In the genomic region with DNA sequence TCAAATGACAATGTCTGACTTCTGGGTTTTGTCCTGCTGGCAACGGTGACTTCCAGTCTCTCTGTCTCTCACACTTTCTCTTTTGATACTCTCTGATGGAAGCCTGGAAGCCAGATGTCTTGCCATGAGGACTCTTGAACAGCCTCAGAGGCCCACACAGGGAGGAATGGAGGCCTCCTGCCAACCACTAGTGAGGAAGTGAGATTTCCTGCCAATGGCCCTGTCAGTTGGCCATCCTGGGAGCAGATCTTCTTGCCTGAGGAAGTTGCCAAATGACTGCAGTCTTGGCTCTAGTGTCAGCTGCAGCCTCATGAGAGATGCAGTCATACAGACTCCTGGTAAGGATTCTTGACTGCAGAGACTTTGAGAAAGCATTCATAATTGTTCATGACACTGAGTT, we compare ENCODE assay signal across 9 mouse cellular contexts.
DNase-seq lines count a peak whose midpoint lies in the region; ATAC-seq and TF ChIP-seq lines count a peak whose summit lies in the region.
"Had no signal": no experiment of that assay in that cellular context is flagged by ENCODE, and none has a peak within 500 bp of the region (broad histone marks: within the 10 kb centered on the region; RNA-seq: fewer than 3 reads in every experiment).

No protein-coding gene starts in this region.

- H3K4me1 ChIP-seq in embryonic facial prominence, embryonic 14.5 days (ENCODE audit: control insufficient read depth, insufficient read depth, low read length), result no peaks in the 10 kb centered on the region
- H3K4me1 ChIP-seq in embryonic facial prominence, embryonic 10.5 days, result no peaks in the 10 kb centered on the region
- no peaks in the 10 kb centered on the region for H3K4me1 ChIP-seq in midbrain, postnatal 0 days (ENCODE audit: insufficient read depth, low read length)
- H3K4me1 ChIP-seq in midbrain, embryonic 11.5 days (ENCODE audit: control insufficient read depth, insufficient read depth, low read length), result no peaks in the 10 kb centered on the region
- no peaks in the 10 kb centered on the region for H3K4me1 ChIP-seq in liver, embryonic 14.5 days (replicated peaks; ENCODE audit: control insufficient read depth in 2 of 2, insufficient read depth in 2 of 2, low read length in 1 of 2)
- H3K4me1 ChIP-seq: limb, embryonic 15.5 days had no signal

- no peak overlapping the region for H3K4me2 ChIP-seq in embryonic facial prominence, embryonic 14.5 days (ENCODE audit: low read depth, low read length)
- no peak overlapping the region for H3K4me2 ChIP-seq in midbrain, postnatal 0 days (ENCODE audit: low read depth, low read length, poor library complexity, severe bottlenecking)
- no peak overlapping the region for H3K4me2 ChIP-seq in midbrain, embryonic 11.5 days
- no peak overlapping the region for H3K4me2 ChIP-seq in liver, embryonic 14.5 days (ENCODE audit: low read depth)
- H3K4me2 ChIP-seq: limb, embryonic 15.5 days had no signal

- ATAC-seq in embryonic facial prominence, embryonic 14.5 days (ENCODE audit: low read depth), result no peak
- ATAC-seq in midbrain, postnatal 0 days (ENCODE audit: low FRiP score), result peak; percentile 44; the same call in 1 of the 2 replicates
- no peak for ATAC-seq in midbrain, embryonic 11.5 days (ENCODE audit: low FRiP score)
- ATAC-seq in liver, embryonic 14.5 days (ENCODE audit: insufficient read depth), result peak; percentile 43; the same call in 1 of the 2 replicates

- no peaks in the 10 kb centered on the region for H3K27me3 ChIP-seq in embryonic facial prominence, embryonic 14.5 days (replicated peaks; ENCODE audit: control insufficient read depth, insufficient read depth, low read length)
- H3K27me3 ChIP-seq in embryonic facial prominence, embryonic 10.5 days (replicated peaks; ENCODE audit: low read depth, poor library complexity, severe bottlenecking), result no peaks in the 10 kb centered on the region
- H3K27me3 ChIP-seq in midbrain, postnatal 0 days (ENCODE audit: insufficient read depth, low read length), result no peaks in the 10 kb centered on the region
- no peaks in the 10 kb centered on the region for H3K27me3 ChIP-seq in midbrain, embryonic 11.5 days (ENCODE audit: control insufficient read depth, insufficient read depth, low read length)
- H3K27me3 ChIP-seq in liver, embryonic 14.5 days (ENCODE audit: control insufficient read depth, insufficient read depth, low read length), result no peaks in the 10 kb centered on the region
- no peaks in the 10 kb centered on the region for H3K27me3 ChIP-seq in splenic B cell, adult 2 months (ENCODE audit: control insufficient read depth, insufficient read depth, low read length, poor library complexity, severe bottlenecking)
- H3K27me3 ChIP-seq: limb, embryonic 15.5 days had no signal

- H3K9ac ChIP-seq in embryonic facial prominence, embryonic 14.5 days (ENCODE audit: low read depth, low read length), result no peak overlapping the region
- no peak overlapping the region for H3K9ac ChIP-seq in midbrain, postnatal 0 days (replicated peaks; ENCODE audit: low read length, poor library complexity, severe bottlenecking)
- H3K9ac ChIP-seq in midbrain, embryonic 11.5 days (ENCODE audit: low read length), result no peak overlapping the region
- no peak overlapping the region for H3K9ac ChIP-seq in liver, embryonic 14.5 days (replicated peaks)
- H3K9ac ChIP-seq: limb, embryonic 15.5 days had no signal

- no peak for TF ChIP-seq CTCF in midbrain, postnatal 0 days (IDR thresholded peaks at IDR 0.05)
- no peak for TF ChIP-seq CTCF in liver, embryonic 14.5 days (IDR thresholded peaks at IDR 0.05; ENCODE audit: low read depth)

- WGBS in embryonic facial prominence, embryonic 14.5 days, result 58% methylated on average over 1 of the region's 1 CpGs
- 90% methylated on average over 1 of the region's 1 CpGs for WGBS in embryonic facial prominence, embryonic 10.5 days
- 94% methylated on average over 1 of the region's 1 CpGs for WGBS in midbrain, postnatal 0 days
- 79% methylated on average over 1 of the region's 1 CpGs for WGBS in midbrain, embryonic 11.5 days
- 23% methylated on average over 1 of the region's 1 CpGs for WGBS in liver, embryonic 14.5 days (ENCODE audit: insufficient replicate concordance)

- H3K27ac ChIP-seq in embryonic facial prominence, embryonic 14.5 days (replicated peaks; ENCODE audit: low read depth, low read length), result no peak overlapping the region
- no peak overlapping the region for H3K27ac ChIP-seq in embryonic facial prominence, embryonic 10.5 days (replicated peaks)
- H3K27ac ChIP-seq in midbrain, postnatal 0 days (ENCODE audit: low read depth, low read length), result no peak overlapping the region
- H3K27ac ChIP-seq in midbrain, embryonic 11.5 days (ENCODE audit: low read depth, low read length), result no peak overlapping the region
- no peak overlapping the region for H3K27ac ChIP-seq in liver, embryonic 14.5 days
- H3K27ac ChIP-seq: limb, embryonic 15.5 days had no signal

- no peak overlapping the region for H3K4me3 ChIP-seq in embryonic facial prominence, embryonic 14.5 days (ENCODE audit: low read depth, low read length)
- H3K4me3 ChIP-seq in embryonic facial prominence, embryonic 10.5 days, result no peak overlapping the region
- no peak overlapping the region for H3K4me3 ChIP-seq in midbrain, postnatal 0 days (ENCODE audit: low read depth, low read length)
- no peak overlapping the region for H3K4me3 ChIP-seq in midbrain, embryonic 11.5 days (ENCODE audit: low read depth, low read length)
- no peak overlapping the region for H3K4me3 ChIP-seq in liver, embryonic 14.5 days (ENCODE audit: insufficient read depth in 1 of 2, low read depth in 2 of 2, low read length in 2 of 2)
- H3K4me3 ChIP-seq: limb, embryonic 15.5 days had no signal

- H3K36me3 ChIP-seq in embryonic facial prominence, embryonic 14.5 days (ENCODE audit: control insufficient read depth, insufficient read depth, low read length), result no peaks in the 10 kb centered on the region
- no peaks in the 10 kb centered on the region for H3K36me3 ChIP-seq in embryonic facial prominence, embryonic 10.5 days (replicated peaks)
- H3K36me3 ChIP-seq in midbrain, postnatal 0 days (ENCODE audit: insufficient read depth, low read length), result no peaks in the 10 kb centered on the region
- H3K36me3 ChIP-seq in midbrain, embryonic 11.5 days (ENCODE audit: control insufficient read depth, insufficient read depth, low read length), result no peaks in the 10 kb centered on the region
- no peaks in the 10 kb centered on the region for H3K36me3 ChIP-seq in liver, embryonic 14.5 days (replicated peaks; ENCODE audit: control insufficient read depth, insufficient read depth, low read depth)
- no peaks in the 10 kb centered on the region for H3K36me3 ChIP-seq in splenic B cell, adult 2 months (ENCODE audit: control insufficient read depth, insufficient read depth, low read length, poor library complexity, severe bottlenecking)
- H3K36me3 ChIP-seq: limb, embryonic 15.5 days had no signal

- no peaks in the 10 kb centered on the region for H3K9me3 ChIP-seq in embryonic facial prominence, embryonic 14.5 days (ENCODE audit: control insufficient read depth, low read length)
- no peaks in the 10 kb centered on the region for H3K9me3 ChIP-seq in embryonic facial prominence, embryonic 10.5 days
- H3K9me3 ChIP-seq in midbrain, postnatal 0 days (ENCODE audit: low read length), result no peaks in the 10 kb centered on the region
- H3K9me3 ChIP-seq in midbrain, embryonic 11.5 days (ENCODE audit: control insufficient read depth, low read length), result no peaks in the 10 kb centered on the region
- no peaks in the 10 kb centered on the region for H3K9me3 ChIP-seq in liver, embryonic 14.5 days (ENCODE audit: control insufficient read depth, low read length)
- H3K9me3 ChIP-seq: limb, embryonic 15.5 days had no signal

- TF ChIP-seq EP300 in liver, embryonic 14.5 days (IDR thresholded peaks at IDR 0.05; ENCODE audit: low read depth), result no peak

- peak; percentile 76 for DNase-seq in embryonic facial prominence, embryonic 14.5 days (ENCODE audit: low spot score)
- DNase-seq in embryonic facial prominence, embryonic 10.5 days (ENCODE audit: low spot score), result no peak
- DNase-seq in midbrain, postnatal 0 days (ENCODE audit: low spot score), result peak; percentile 80
- DNase-seq in midbrain, embryonic 11.5 days (ENCODE audit: low spot score, missing footprints), result no peak
- DNase-seq in frontal cortex, postnatal 10 days (ENCODE audit: low spot score in 2 of 2), result peak; percentile 5 to 9
- DNase-seq in liver, embryonic 14.5 days (ENCODE audit: low read depth in 3 of 3, low spot score in 3 of 3), result no peak
- DNase-seq in splenic B cell, adult 2 months (ENCODE audit: low read depth, low spot score), result peak; percentile 5
- DNase-seq in thymus, postnatal 0 days (ENCODE audit: low spot score), result no peak

Comparison
In these comparisons a context has a peak if more than half of its experiments do, and no peak if none do; other contexts are left out.
1. ATAC-seq: peak in midbrain, postnatal 0 days (single experiment) and liver, embryonic 14.5 days (single experiment); none in embryonic facial prominence, embryonic 14.5 days (single experiment) and midbrain, embryonic 11.5 days (single experiment).
2. DNase-seq: peak in embryonic facial prominence, embryonic 14.5 days (single experiment), midbrain, postnatal 0 days (single experiment), frontal cortex, postnatal 10 days (2 of 2) and splenic B cell, adult 2 months (single experiment); none in embryonic facial prominence, embryonic 10.5 days (single experiment), midbrain, embryonic 11.5 days (single experiment), liver, embryonic 14.5 days (0 of 3) and thymus, postnatal 0 days (single experiment).